Mouse (Mus musculus) cerebellum, postnatal 25 days (tissue): ENCODE results near the gene Olfr311.

ENCODE experiments used
- DNase-seq, 2 experiments: peaks; one replicate each; pipeline ENCODE4 v3.0.0; 2021; ENCODE audit warnings: mixed read lengths in 2 of 2

Olfr311 gene

GRCm38 (mm10) chr11:58883756-58884155 is 44.7 kb downstream of the Olfr311 start:
- no peak for DNase-seq

GRCm38 (mm10) chr11:58890511-58890910 is 51.5 kb downstream of the Olfr311 start:
- DNase-seq = no peak
